Mouse (Mus musculus) lung, embryonic 14.5 days (tissue): ENCODE measurements around the gene Nanog. TPM values are rescaled to one million over a fixed set of nuclear protein-coding genes. Genes with fewer than 3 reads are reported as not detected.
A peak's percentile ranks its signal among the peaks of the same experiment; 100 is the strongest.
"Not testable (repeated sequence)": the region's sequence is repeated elsewhere in the genome, so short reads cannot be mapped to it uniquely, and the experiment has no call there.

ENCODE experiments used
- ATAC-seq: fragments of 200-750 bp; cut with Nextera tagmentation; 2 replicates; pipeline ENCODE4 v1.8.0; 2017; ENCODE audit warnings: mild to moderate bottlenecking, moderate TSS enrichment, moderate library complexity; ENCODE audit not compliant: insufficient read depth
- DNase-seq: peaks from one replicate; pipeline ENCODE4 v3.0.0-alpha.2; 2015
- H3K27ac ChIP-seq: fragments of 300-500 bp; sonication (generic); 2 replicates; pipeline ENCODE4 v1.5.1; 2014; ENCODE audit warnings: low read depth, mild to moderate bottlenecking, moderate library complexity
- H3K27me3 ChIP-seq: fragments of 300-500 bp; sonication (generic); 2 replicates; pipeline ENCODE4 v1.6.1; 2014; ENCODE audit warnings: low read length, control low read depth; ENCODE audit not compliant: insufficient read depth
- H3K36me3 ChIP-seq: fragments of 300-500 bp; sonication (generic); 2 replicates; pipeline ENCODE4 v1.6.1; 2014; ENCODE audit warnings: control low read depth; ENCODE audit not compliant: insufficient read depth
- H3K4me1 ChIP-seq: fragments of 300-500 bp; sonication (generic); 2 replicates; pipeline ENCODE4 v1.6.1; 2014; ENCODE audit warnings: antibody characterized with exemption, control low read depth; ENCODE audit not compliant: insufficient read depth
- H3K4me2 ChIP-seq: fragments of 300-500 bp; sonication (generic); 2 replicates; pipeline ENCODE4 v1.6.1; 2014; ENCODE audit warnings: mild to moderate bottlenecking
- H3K4me3 ChIP-seq: fragments of 300-500 bp; sonication (generic); 2 replicates; pipeline ENCODE4 v1.5.1; 2014; ENCODE audit warnings: low read depth, low read length
- H3K9ac ChIP-seq: fragments of 300-500 bp; sonication (generic); 2 replicates; pipeline ENCODE4 v1.6.1; 2014
- H3K9me3 ChIP-seq: fragments of 300-500 bp; sonication (generic); 2 replicates; pipeline ENCODE4 v1.6.1; 2016; ENCODE audit warnings: low read depth, low read length, control low read depth
- CTCF ChIP-seq: IDR thresholded peaks from 2 replicates; pipeline ENCODE4 v1.5.1; 2016; ENCODE audit warnings: antibody characterized with exemption, low read depth
- WGBS: fragments of 180-500 bp; shearing (Covaris S2); extraction: QIAGEN DNeasy Blood & Tissue Kit; methylation state at CpG from one replicate; pipeline ENCODE4 v1.1.7; 2014; 5-methylcytosine and 5-hydroxymethylcytosine counted together
- polyA plus RNA-seq: library from polyadenylated mRNA; unstranded; fragments of >200 nt; fragmentation: Nextera tagmentation; extraction: Ambion mirVana; gene quantifications from 2 replicates; pipeline ENCODE4 v1.2.1, GENCODE M21; 2014

Nanog gene
- polyA plus RNA-seq, 1 experiment from 2014 or later = 0.43 TPM

- Histone ChIP-seq H3K9ac (no peak overlapping the region), H3K4me3 (no peak overlapping the region), H3K9me3 (no peaks in the 10 kb centered on the region), H3K27ac (no peak overlapping the region), H3K4me1 (no peaks in the 10 kb centered on the region), H3K4me2 (no peak overlapping the region), H3K36me3 (no peaks in the 10 kb centered on the region), H3K27me3 (no peaks in the 10 kb centered on the region)
- ATAC-seq = no peak
- no peak for DNase-seq
- 84% methylated on average over 3 of the region's 3 CpGs for WGBS
- TF ChIP-seq CTCF = no peak
Measured at GRCm38 (mm10) chr6:122682646-122683045, 24.6 kb upstream of the Nanog start.

- H3K4me3 ChIP-seq = no peak overlapping the region
- TF ChIP-seq CTCF = no peak
Measured at GRCm38 (mm10) chr6:122686709-122687108, 20.6 kb upstream of the Nanog start.

GRCm38 (mm10) chr6:122689411-122690055 is 17.8 kb upstream of the Nanog start:
- H3K9me3 ChIP-seq = no peaks in the 10 kb centered on the region
- no peaks in the 10 kb centered on the region for H3K36me3 ChIP-seq
- 75% methylated on average over 6 of the region's 6 CpGs for WGBS
- H3K9ac ChIP-seq = no peak overlapping the region
- no peak for DNase-seq
- no peaks in the 10 kb centered on the region for H3K4me1 ChIP-seq
- no peak overlapping the region for H3K4me2 ChIP-seq
- no peak overlapping the region for H3K4me3 ChIP-seq
- no peaks in the 10 kb centered on the region for H3K27me3 ChIP-seq
- H3K27ac ChIP-seq = no peak overlapping the region
- no peak for ATAC-seq
- no peak for TF ChIP-seq CTCF

More at GRCm38 (mm10) chr6:122686709-122687108, 20.6 kb upstream of the Nanog start:
- H3K9ac ChIP-seq = no peak overlapping the region
- no peak for DNase-seq
- no peaks in the 10 kb centered on the region for H3K4me1 ChIP-seq
- no peaks in the 10 kb centered on the region for H3K36me3 ChIP-seq
- no peak overlapping the region for H3K4me2 ChIP-seq
- H3K27me3 ChIP-seq = no peaks in the 10 kb centered on the region
- WGBS = 88% methylated on average over 13 of the region's 13 CpGs
- no peak overlapping the region for H3K27ac ChIP-seq
- no peaks in the 10 kb centered on the region for H3K9me3 ChIP-seq
- no peak for ATAC-seq

DNA sequence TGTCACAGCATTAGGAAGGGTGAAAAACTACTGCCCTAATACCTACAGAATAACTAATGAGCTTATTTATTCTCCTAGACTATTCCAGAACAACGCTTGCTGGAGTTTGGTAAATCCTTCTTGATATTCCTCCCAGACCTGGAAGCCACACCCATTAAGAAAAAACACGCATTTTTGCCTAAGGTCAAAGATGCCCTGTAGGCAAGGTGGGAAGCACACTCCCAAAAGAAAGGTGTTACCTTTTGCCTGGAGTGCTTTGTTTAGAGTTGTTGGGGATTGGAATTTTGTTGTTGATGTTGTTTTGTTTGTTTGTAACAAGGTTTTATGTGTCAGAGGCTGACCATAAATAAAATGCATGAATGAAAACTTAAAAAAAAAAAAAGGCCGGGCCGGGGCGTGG is 17.2 kb upstream of the Nanog start:
- WGBS = 82% methylated on average over 5 of the region's 5 CpGs
- H3K9ac ChIP-seq = no peak overlapping the region
- H3K4me3 ChIP-seq = no peak overlapping the region
- no peaks in the 10 kb centered on the region for H3K4me1 ChIP-seq
- DNase-seq (no peak), ATAC-seq (no peak)
- no peaks in the 10 kb centered on the region for H3K36me3 ChIP-seq
- no peaks in the 10 kb centered on the region for H3K9me3 ChIP-seq
- H3K27me3 ChIP-seq = no peaks in the 10 kb centered on the region
- no peak overlapping the region for H3K4me2 ChIP-seq
- no peak for TF ChIP-seq CTCF
- no peak overlapping the region for H3K27ac ChIP-seq

- WGBS = 82% methylated on average over 3 of the region's 3 CpGs
- ATAC-seq (no peak), DNase-seq (no peak)
- H3K4me2 ChIP-seq = no peak overlapping the region
- no peak overlapping the region for H3K27ac ChIP-seq
- H3K9ac ChIP-seq = no peak overlapping the region
- H3K4me1 ChIP-seq = no peaks in the 10 kb centered on the region
- no peak for TF ChIP-seq CTCF
- no peaks in the 10 kb centered on the region for H3K36me3 ChIP-seq
- no peaks in the 10 kb centered on the region for H3K27me3 ChIP-seq
- H3K4me3 ChIP-seq = no peak overlapping the region
- no peaks in the 10 kb centered on the region for H3K9me3 ChIP-seq
Measured at GRCm38 (mm10) chr6:122695398-122695797, 11.9 kb upstream of the Nanog start.

GRCm38 (mm10) chr6:122699628-122700027 is 7.7 kb upstream of the Nanog start:
- not testable (repeated sequence) for H3K9me3 ChIP-seq, H3K9ac ChIP-seq, H3K27ac ChIP-seq, H3K36me3 ChIP-seq, H3K4me2 ChIP-seq, H3K27me3 ChIP-seq, ATAC-seq, H3K4me1 ChIP-seq, DNase-seq, H3K4me3 ChIP-seq
- 0 out of 2 replicates have a peak, but pooled peaks have one; percentile 2 for TF ChIP-seq CTCF
- 80% methylated on average over 2 of the region's 2 CpGs for WGBS

GRCm38 (mm10) chr6:122701816-122702215 is 5.5 kb upstream of the Nanog start:
- Histone ChIP-seq H3K27ac (peak overlapping the region; percentile 93), H3K4me3 (no peak overlapping the region)
- no peak for ATAC-seq

More at GRCm38 (mm10) chr6:122701816-122702215, 5.5 kb upstream of the Nanog start:
- H3K4me2 ChIP-seq = peak overlapping the region; percentile 62; the same call in 1 of the 2 replicates
- H3K4me1 ChIP-seq = peaks cover 6% of the 10 kb centered on the region
- no peaks in the 10 kb centered on the region for H3K27me3 ChIP-seq
- 71% methylated on average over 5 of the region's 5 CpGs for WGBS
- TF ChIP-seq CTCF = no peak
- no peak for DNase-seq
- no peaks in the 10 kb centered on the region for H3K36me3 ChIP-seq
- H3K9me3 ChIP-seq = no peaks in the 10 kb centered on the region
- no peak overlapping the region for H3K9ac ChIP-seq
